ENCODE assay signal across 11 mouse cellular contexts in genomic region chr11:6519491-6520033, GRCm38 (mm10). TPM values are rescaled to one million over a fixed set of nuclear protein-coding genes. Genes with fewer than 3 reads are reported as not detected.
DNase-seq lines count a peak whose midpoint lies in the region; ATAC-seq and TF ChIP-seq lines count a peak whose summit lies in the region.
"Had no signal": no experiment of that assay in that cellular context is flagged by ENCODE, and none has a peak within 500 bp of the region (broad histone marks: within the 10 kb centered on the region; RNA-seq: fewer than 3 reads in every experiment).

No protein-coding gene starts in this region.

- no peak for TF ChIP-seq CTCF in kidney, adult 2 months (conservative IDR thresholded peaks at IDR 0.05; ENCODE audit: insufficient read depth, insufficient read length, low read depth, low read length)
- TF ChIP-seq CTCF in layer of hippocampus, adult 2 months (conservative IDR thresholded peaks at IDR 0.05), result no peak

- peak; percentile 58 for ATAC-seq in neutrophil, adult 5-6 weeks (ENCODE audit: extremely low read depth, insufficient number of reproducible peaks, low FRiP score, poor library complexity, severe bottlenecking)

- no peak for TF ChIP-seq POLR2A in kidney, adult 2 months (IDR thresholded peaks at IDR 0.05; ENCODE audit: low read depth, low read length)

- peak; percentile 63 to 64 for DNase-seq in B cell, adult 2 months
- DNase-seq in ES-CJ7 (ENCODE audit: low read depth, low spot score) (peak; percentile 59), liver (peak; percentile 37)
- no peak for DNase-seq in kidney, adult 2 months
- DNase-seq in right cerebral cortex, postnatal 36 days (ENCODE audit: low spot score in 2 of 2), result no peak
- no peak for DNase-seq in retina, embryonic 14.5 days (ENCODE audit: low spot score)
- no peak for DNase-seq in layer of hippocampus, adult 2 months (ENCODE audit: low spot score in 2 of 2)
- DNase-seq: cerebellum, postnatal 36 days had no signal

- H3K4me3 ChIP-seq in kidney, adult 2 months (ENCODE audit: insufficient read depth, low read depth, low read length), result no peak overlapping the region
- H3K4me3 ChIP-seq in layer of hippocampus, adult 2 months, result no peak overlapping the region
- H3K4me3 ChIP-seq: forebrain, embryonic 15.5 days; hindbrain, embryonic 10.5 days had no signal

- 75% methylated on average over 11 of the region's 11 CpGs for WGBS in kidney, adult 2 months

- peaks cover under 1% of the 10 kb centered on the region; the same call in 1 of the 2 replicates for H3K36me3 ChIP-seq in kidney, adult 2 months (ENCODE audit: control insufficient read depth, insufficient read depth, low read length)

- H3K27ac ChIP-seq in kidney, adult 2 months (ENCODE audit: insufficient read depth, low read depth, low read length), result no peak overlapping the region
- H3K27ac ChIP-seq in layer of hippocampus, adult 2 months, result no peak overlapping the region
- H3K27ac ChIP-seq: forebrain, embryonic 15.5 days; hindbrain, embryonic 10.5 days had no signal

- H3K4me1 ChIP-seq in kidney, adult 2 months (ENCODE audit: control insufficient read depth, insufficient read depth, low read length), result no peaks in the 10 kb centered on the region
- H3K4me1 ChIP-seq: forebrain, embryonic 15.5 days had no signal

- no peaks in the 10 kb centered on the region for H3K27me3 ChIP-seq in kidney, adult 2 months (replicated peaks; ENCODE audit: control insufficient read depth, insufficient read depth, low read length)
- H3K27me3 ChIP-seq: forebrain, embryonic 15.5 days had no signal

RNA-seq across cellular contexts. Expression of gene Myo1g, which starts 1.2 kb away (rescaled TPM):
- total RNA-seq in neutrophil, adult 5-6 weeks (2017), result 169 and 182 TPM in 2 replicates
- 3.2 and 10.3 TPM in 2 replicates for polyA plus RNA-seq in kidney, adult 2 months (2012; rRNA removed)
- under 1 TPM; 0.59 to 0.91 TPM for total RNA-seq in layer of hippocampus, adult 2 months (2021)

RNA-seq across cellular contexts. Expression of gene Ccm2, which starts 27.1 kb away (rescaled TPM):
- 297 and 309 TPM in 2 replicates for total RNA-seq in neutrophil, adult 5-6 weeks (2017)
- 56.1 and 60.8 TPM in 2 replicates for polyA plus RNA-seq in kidney, adult 2 months (2012; rRNA removed)
- 10 to 100 TPM; 50.2 to 55.8 TPM for total RNA-seq in layer of hippocampus, adult 2 months (2021)

RNA-seq across cellular contexts. Expression of gene Purb, which starts 43.8 kb away (rescaled TPM):
- 73.4 and 75.8 TPM in 2 replicates for total RNA-seq in neutrophil, adult 5-6 weeks (2017)
- polyA plus RNA-seq in kidney, adult 2 months (2012; rRNA removed), result 5.8 and 7.6 TPM in 2 replicates
- 100 to 1,000 TPM; 234 to 240 TPM for total RNA-seq in layer of hippocampus, adult 2 months (2021)

Comparison
In these comparisons a context has a peak if more than half of its experiments do, and no peak if none do; other contexts are left out.
1. DNase-seq: peak in B cell, adult 2 months (2 of 2), ES-CJ7 (single experiment) and liver (single experiment); none in kidney, adult 2 months (single experiment), right cerebral cortex, postnatal 36 days (0 of 2), retina, embryonic 14.5 days (single experiment) and layer of hippocampus, adult 2 months (0 of 2).
2. RNA of gene Myo1g, which starts 1.2 kb away (total RNA-seq): 169 to 182 TPM in neutrophil, adult 5-6 weeks; 0.59 to 0.91 TPM in layer of hippocampus, adult 2 months; every median in the first group is over 10 times any median in the second.